Mouse (Mus musculus) limb, embryonic 11.5 days (tissue): ENCODE measurements around the gene Slc43a2. TPM values are rescaled to one million over a fixed set of nuclear protein-coding genes. Genes with fewer than 3 reads are reported as not detected.

ENCODE experiments used
- ATAC-seq: fragments of 200-750 bp; cut with Nextera tagmentation; 2 replicates; pipeline ENCODE4 v1.8.0; 2017; ENCODE audit warnings: low read depth; ENCODE audit not compliant: insufficient number of reproducible peaks, low FRiP score, low TSS enrichment
- DNase-seq: peaks from one replicate; pipeline ENCODE4 v3.0.0-alpha.2; 2015; ENCODE audit warnings: low spot score
- H3K27ac ChIP-seq: fragments of 300-500 bp; sonication (generic); replicated peaks from 2 replicates; pipeline ENCODE4 v1.5.1; 2014; ENCODE audit warnings: low read depth, mild to moderate bottlenecking, low read length
- H3K27me3 ChIP-seq: fragments of 300-500 bp; sonication (generic); 2 replicates; pipeline ENCODE4 v1.6.1; 2014; ENCODE audit warnings: mild to moderate bottlenecking, low read length, mixed read lengths; ENCODE audit not compliant: control insufficient read depth, insufficient read depth
- H3K36me3 ChIP-seq: fragments of 300-500 bp; sonication (generic); 2 replicates; pipeline ENCODE4 v1.6.1; 2014; ENCODE audit warnings: mild to moderate bottlenecking, low read length, moderate library complexity, mixed read lengths; ENCODE audit not compliant: control insufficient read depth, insufficient read depth
- H3K4me1 ChIP-seq: fragments of 300-500 bp; sonication (generic); 2 replicates; pipeline ENCODE4 v1.6.1; 2014; ENCODE audit warnings: low read length, mixed read lengths; ENCODE audit not compliant: control insufficient read depth, insufficient read depth
- H3K4me2 ChIP-seq: fragments of 300-500 bp; sonication (generic); 2 replicates; pipeline ENCODE4 v1.6.1; 2014; ENCODE audit warnings: low read depth, mild to moderate bottlenecking, moderate library complexity; ENCODE audit not compliant: severe bottlenecking
- H3K4me3 ChIP-seq: fragments of 300-500 bp; sonication (generic); 2 replicates; pipeline ENCODE4 v1.5.1; 2014; ENCODE audit warnings: low read depth, low read length
- H3K9ac ChIP-seq: fragments of 300-500 bp; sonication (generic); 2 replicates; pipeline ENCODE4 v1.6.1; 2014; ENCODE audit warnings: mild to moderate bottlenecking, low read length
- H3K9me3 ChIP-seq: fragments of 300-500 bp; sonication (generic); 2 replicates; pipeline ENCODE4 v1.6.1; 2016; ENCODE audit warnings: low read length; ENCODE audit not compliant: control insufficient read depth
- WGBS: fragments of 180-500 bp; shearing (Covaris S2); extraction: QIAGEN DNeasy Blood & Tissue Kit; methylation state at CpG from one replicate; pipeline ENCODE4 v1.1.7; 2014; 5-methylcytosine and 5-hydroxymethylcytosine counted together
- polyA plus RNA-seq: library from polyadenylated mRNA; unstranded; fragments of >200 nt; fragmentation: Nextera tagmentation; extraction: Ambion mirVana; gene quantifications from 2 replicates; pipeline ENCODE4 v1.2.1, GENCODE M21; 2014

Slc43a2 gene
- polyA plus RNA-seq, 1 experiment from 2014 or later = 4.2 TPM

- Histone ChIP-seq H3K9ac (no peak overlapping the region), H3K4me3 (no peak overlapping the region), H3K4me1 (no peaks in the 10 kb centered on the region), H3K4me2 (no peak overlapping the region), H3K9me3 (no peaks in the 10 kb centered on the region), H3K36me3 (no peaks in the 10 kb centered on the region), H3K27me3 (no peaks in the 10 kb centered on the region), H3K27ac (no peak overlapping the region)
- DNase-seq (no peak), ATAC-seq (no peak)
- 78% methylated on average over 18 of the region's 18 CpGs for whole genome bisulfite sequencing
Observed at GRCm38 (mm10) chr11:75563851-75564548, 32.5 kb downstream of the Slc43a2 start.

GRCm38 (mm10) chr11:75565849-75566248, 34.4 kb downstream of the Slc43a2 start:
- H3K36me3 ChIP-seq = no peaks in the 10 kb centered on the region
- no peak overlapping the region for H3K9ac ChIP-seq
- no peaks in the 10 kb centered on the region for H3K9me3 ChIP-seq
- no peaks in the 10 kb centered on the region for H3K4me1 ChIP-seq
- H3K27me3 ChIP-seq = no peaks in the 10 kb centered on the region
- 53% methylated on average over 2 of the region's 2 CpGs for WGBS
- no peak for ATAC-seq
- no peak overlapping the region for H3K4me2 ChIP-seq
- H3K27ac ChIP-seq = no peak overlapping the region
- no peak for DNase-seq
- H3K4me3 ChIP-seq = no peak overlapping the region

- H3K36me3 ChIP-seq = no peaks in the 10 kb centered on the region
- ATAC-seq (no peak), DNase-seq (no peak)
- no peaks in the 10 kb centered on the region for H3K4me1 ChIP-seq
- no peak overlapping the region for H3K27ac ChIP-seq
- WGBS = 84% methylated on average over 13 of the region's 13 CpGs
- H3K9ac ChIP-seq = no peak overlapping the region
- no peaks in the 10 kb centered on the region for H3K27me3 ChIP-seq
- no peaks in the 10 kb centered on the region for H3K9me3 ChIP-seq
- H3K4me2 ChIP-seq = no peak overlapping the region
- H3K4me3 ChIP-seq = no peak overlapping the region
Observed at GRCm38 (mm10) chr11:75566276-75567196, 35.0 kb downstream of the Slc43a2 start.

- no peak overlapping the region for H3K27ac ChIP-seq
- no peak overlapping the region for H3K4me2 ChIP-seq
- ATAC-seq = no peak
- H3K27me3 ChIP-seq = no peaks in the 10 kb centered on the region
- DNase-seq = no peak
- H3K9ac ChIP-seq = no peak overlapping the region
- 68% methylated on average over 9 of the region's 9 CpGs for WGBS
- no peaks in the 10 kb centered on the region for H3K9me3 ChIP-seq
- no peak overlapping the region for H3K4me3 ChIP-seq
- H3K36me3 ChIP-seq = no peaks in the 10 kb centered on the region
- peaks cover 5% of the 10 kb centered on the region; the same call in 1 of the 2 replicates for H3K4me1 ChIP-seq
Observed at GRCm38 (mm10) chr11:75567346-75568114, 36.0 kb downstream of the Slc43a2 start.

- Histone ChIP-seq H3K4me1 (peaks cover 6% of the 10 kb centered on the region), H3K27me3 (no peaks in the 10 kb centered on the region), H3K27ac (no peak overlapping the region), H3K4me3 (no peak overlapping the region), H3K4me2 (no peak overlapping the region), H3K9me3 (no peaks in the 10 kb centered on the region), H3K9ac (no peak overlapping the region), H3K36me3 (no peaks in the 10 kb centered on the region)
- 83% methylated on average over 6 of the region's 6 CpGs for WGBS
- DNase-seq (no peak), ATAC-seq (no peak)
Observed at GRCm38 (mm10) chr11:75568115-75568511, 36.6 kb downstream of the Slc43a2 start.

- Histone ChIP-seq H3K9ac (no peak overlapping the region), H3K4me1 (peaks cover 6% of the 10 kb centered on the region), H3K4me2 (no peak overlapping the region), H3K36me3 (no peaks in the 10 kb centered on the region), H3K27ac (no peak overlapping the region), H3K27me3 (no peaks in the 10 kb centered on the region), H3K9me3 (no peaks in the 10 kb centered on the region), H3K4me3 (no peak overlapping the region)
- WGBS = 91% methylated on average over 12 of the region's 12 CpGs
- DNase-seq (no peak), ATAC-seq (no peak)
Observed at GRCm38 (mm10) chr11:75568962-75569361, 37.5 kb downstream of the Slc43a2 start.

- H3K4me2 ChIP-seq = no peak overlapping the region
- H3K4me1 ChIP-seq = peaks cover 6% of the 10 kb centered on the region
- DNase-seq = no peak
- no peak overlapping the region for H3K4me3 ChIP-seq
- no peak overlapping the region for H3K27ac ChIP-seq
- WGBS = 90% methylated on average over 17 of the region's 17 CpGs
- no peak for ATAC-seq
- H3K36me3 ChIP-seq = no peaks in the 10 kb centered on the region
- no peak overlapping the region for H3K9ac ChIP-seq
- H3K27me3 ChIP-seq = no peaks in the 10 kb centered on the region
- no peaks in the 10 kb centered on the region for H3K9me3 ChIP-seq
Observed at GRCm38 (mm10) chr11:75570375-75571125, 39.1 kb downstream of the Slc43a2 start.
